Mouse (Mus musculus) midbrain, embryonic 14.5 days (tissue): ENCODE measurements around the gene Vps37c. TPM values are rescaled to one million over a fixed set of nuclear protein-coding genes. Genes with fewer than 3 reads are reported as not detected.

Experiments
- ATAC-seq: fragments of 200-750 bp; cut with Nextera tagmentation; 2 replicates; pipeline ENCODE4 v1.8.0; 2017; ENCODE audit warnings: moderate number of reproducible peaks, moderate library complexity; ENCODE audit not compliant: low FRiP score, low TSS enrichment
- DNase-seq: peaks from one replicate; pipeline ENCODE4 v3.0.0-alpha.2; 2015
- H3K27ac ChIP-seq: fragments of 300-500 bp; sonication (generic); replicated peaks from 2 replicates; pipeline ENCODE4 v1.5.1; 2014; ENCODE audit warnings: mild to moderate bottlenecking, low read depth, low read length, moderate library complexity
- H3K27me3 ChIP-seq: fragments of 300-500 bp; sonication (generic); 2 replicates; pipeline ENCODE4 v1.6.1; 2014; ENCODE audit warnings: low read length, control low read depth, mixed read lengths; ENCODE audit not compliant: control insufficient read depth, insufficient read depth
- H3K36me3 ChIP-seq: fragments of 300-500 bp; sonication (generic); 2 replicates; pipeline ENCODE4 v1.6.1; 2014; ENCODE audit warnings: low read length, control low read depth; ENCODE audit not compliant: control insufficient read depth, insufficient read depth
- H3K4me1 ChIP-seq: fragments of 300-500 bp; sonication (generic); 2 replicates; pipeline ENCODE4 v1.6.1; 2014; ENCODE audit warnings: mild to moderate bottlenecking, antibody characterized with exemption, low read length, control low read depth; ENCODE audit not compliant: control insufficient read depth, insufficient read depth
- H3K4me2 ChIP-seq: fragments of 300-500 bp; sonication (generic); 2 replicates; pipeline ENCODE4 v1.6.1; 2014; ENCODE audit warnings: mild to moderate bottlenecking, low read length, moderate library complexity
- H3K4me3 ChIP-seq: fragments of 300-500 bp; sonication (generic); replicated peaks from 2 replicates; pipeline ENCODE4 v1.5.1; 2014; ENCODE audit warnings: low read depth, low read length
- H3K9ac ChIP-seq: fragments of 300-500 bp; sonication (generic); replicated peaks from 2 replicates; pipeline ENCODE4 v1.6.1; 2014; ENCODE audit warnings: mild to moderate bottlenecking, low read length, moderate library complexity
- H3K9me3 ChIP-seq: fragments of 300-500 bp; sonication (generic); 2 replicates; pipeline ENCODE4 v1.6.1; 2016; ENCODE audit warnings: low read length, control low read depth, mixed read lengths; ENCODE audit not compliant: control insufficient read depth
- WGBS: fragments of 180-500 bp; shearing (Covaris S2); extraction: QIAGEN DNeasy Blood & Tissue Kit; methylation state at CpG from one replicate; pipeline ENCODE4 v1.1.7; 2014; 5-methylcytosine and 5-hydroxymethylcytosine counted together
- polyA plus RNA-seq: library from polyadenylated mRNA; unstranded; fragments of >200 nt; fragmentation: Nextera tagmentation; extraction: Ambion mirVana; gene quantifications from 2 replicates; pipeline ENCODE4 v1.2.1, GENCODE M21; 2014

The Vps37c gene
- polyA plus RNA-seq, 1 experiment from 2014 or later, result 32.1 TPM

DNA sequence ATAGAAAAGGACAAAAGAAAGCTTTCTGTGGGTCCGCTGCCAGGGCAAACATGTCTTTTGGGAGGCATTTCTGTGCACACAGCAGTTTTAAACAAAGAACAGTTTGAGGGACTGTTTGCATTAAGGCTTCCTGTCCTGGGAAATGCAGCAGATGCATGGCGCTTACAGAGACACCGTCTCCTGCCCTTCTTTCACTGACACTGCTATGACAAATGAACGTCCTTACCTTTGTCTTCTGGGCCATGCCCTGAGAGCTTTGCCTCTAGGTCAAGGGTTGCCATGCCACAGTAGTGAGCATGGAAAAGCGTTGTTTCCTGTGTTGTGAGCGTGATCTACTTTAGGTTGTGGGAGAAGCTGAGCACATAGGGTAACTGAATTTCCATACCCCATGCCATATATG is 70.2 kb downstream of the Vps37c start:
- DNase-seq, result no peak
- no peak overlapping the region for H3K4me3 ChIP-seq
- 74% methylated on average over 6 of the region's 6 CpGs for WGBS

DNA sequence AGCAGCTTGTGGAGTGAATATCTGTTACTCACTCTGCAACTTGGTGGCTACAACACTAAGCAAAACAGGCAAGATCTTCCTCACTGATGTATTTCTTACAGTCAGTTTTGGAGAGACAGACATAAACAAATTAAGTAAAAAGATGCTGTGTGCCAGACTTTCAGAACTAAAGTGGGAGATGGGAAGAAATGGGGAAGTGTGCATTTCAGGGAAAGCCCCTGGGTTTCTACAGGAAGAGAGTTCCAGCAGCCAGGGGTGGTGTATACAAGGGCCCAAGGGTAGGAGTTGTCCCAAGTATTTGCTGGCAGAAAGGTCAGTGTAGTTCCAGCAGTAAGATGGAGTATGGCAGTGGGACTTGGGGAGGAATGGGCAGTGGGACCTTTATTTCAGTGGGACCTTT is 71.0 kb downstream of the Vps37c start:
- Histone ChIP-seq H3K4me3 (no peak overlapping the region), H3K36me3 (no peaks in the 10 kb centered on the region), H3K27ac (no peak overlapping the region), H3K27me3 (no peaks in the 10 kb centered on the region), H3K4me1 (no peaks in the 10 kb centered on the region), H3K9ac (no peak overlapping the region), H3K9me3 (no peaks in the 10 kb centered on the region), H3K4me2 (no peak overlapping the region)
- DNase-seq (no peak), ATAC-seq (no peak)

More for the DNA sequence above, 70.2 kb downstream of the Vps37c start:
- Histone ChIP-seq H3K27me3 (no peaks in the 10 kb centered on the region), H3K9me3 (no peaks in the 10 kb centered on the region), H3K27ac (no peak overlapping the region), H3K4me1 (no peaks in the 10 kb centered on the region), H3K9ac (no peak overlapping the region), H3K36me3 (no peaks in the 10 kb centered on the region), H3K4me2 (no peak overlapping the region)
- no peak for ATAC-seq

DNA sequence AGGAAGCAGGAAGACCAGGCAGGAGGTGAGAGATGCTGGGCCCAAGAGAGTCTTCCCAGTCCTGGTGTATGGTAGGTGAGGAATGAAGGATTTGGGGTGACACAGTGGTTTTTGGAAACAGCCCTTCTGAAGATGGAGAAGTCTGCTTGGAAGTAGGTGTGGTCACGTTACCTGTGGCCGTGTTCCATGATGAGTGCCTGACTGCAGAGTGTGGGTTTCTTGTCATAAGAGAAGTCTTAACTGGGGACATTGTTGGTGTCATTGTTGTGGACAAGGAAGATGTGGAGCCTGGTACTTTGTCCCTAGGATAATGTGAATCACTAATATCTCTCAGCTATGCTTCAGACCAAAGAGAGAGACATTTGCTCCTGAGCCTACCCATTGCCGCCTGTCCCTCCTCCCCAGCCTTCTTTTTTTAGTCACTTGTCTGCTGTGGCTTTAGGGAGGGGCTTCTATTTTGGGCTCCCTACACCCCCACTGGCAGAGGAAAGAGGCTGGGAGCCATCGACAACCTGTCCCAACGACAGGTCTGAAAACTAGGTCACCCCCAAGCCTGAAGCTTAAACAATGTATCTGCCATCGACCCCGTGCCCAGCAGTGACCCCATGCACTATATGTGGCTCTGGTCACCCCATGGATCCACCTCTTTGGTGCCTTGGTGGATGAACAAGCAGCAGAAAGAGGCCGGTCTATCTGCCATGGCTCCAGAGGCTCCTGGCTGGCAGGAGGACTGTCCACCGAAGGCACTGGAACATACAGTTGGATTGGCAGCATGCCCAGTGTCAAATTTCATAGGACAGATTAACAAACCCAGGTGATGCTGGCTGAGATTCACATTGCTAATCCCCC is 71.7 kb downstream of the Vps37c start:
- Histone ChIP-seq H3K9ac (no peak overlapping the region), H3K27me3 (no peaks in the 10 kb centered on the region), H3K4me1 (no peaks in the 10 kb centered on the region), H3K4me2 (no peak overlapping the region), H3K27ac (no peak overlapping the region), H3K36me3 (no peaks in the 10 kb centered on the region), H3K4me3 (no peak overlapping the region), H3K9me3 (no peaks in the 10 kb centered on the region)
- WGBS, result 88% methylated on average over 9 of the region's 9 CpGs
- ATAC-seq (no peak), DNase-seq (no peak)

DNA sequence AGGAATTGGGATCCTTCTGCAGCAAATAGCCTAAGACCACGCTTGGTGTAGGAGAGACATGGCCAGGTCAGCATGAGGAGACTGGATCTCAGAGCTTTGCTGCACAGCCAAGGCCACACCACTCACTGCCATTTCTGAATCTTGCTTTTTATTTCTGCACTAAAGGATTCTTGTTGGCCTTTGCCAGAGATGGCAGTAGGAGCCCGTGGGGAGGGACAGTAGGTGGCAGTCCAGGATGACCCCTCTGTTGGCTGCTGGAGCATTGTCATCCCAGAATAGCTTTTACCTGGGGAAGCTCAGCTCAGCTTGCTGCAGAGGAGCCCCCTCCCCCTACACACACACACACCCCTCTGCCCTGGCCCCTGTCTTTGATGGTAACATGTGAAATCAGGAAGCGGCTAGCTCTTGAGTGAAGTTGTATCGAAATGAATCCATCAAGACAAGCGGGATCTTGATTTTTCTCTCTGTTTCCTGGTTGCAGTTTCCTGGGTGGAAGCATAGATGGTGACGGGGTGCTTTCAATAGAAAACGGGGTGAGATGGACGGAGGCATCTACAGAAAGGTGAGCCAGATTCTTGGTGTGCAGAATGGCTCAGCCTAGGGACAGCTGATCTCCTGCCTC is 73.4 kb downstream of the Vps37c start:
- Histone ChIP-seq H3K36me3 (no peaks in the 10 kb centered on the region), H3K4me1 (no peaks in the 10 kb centered on the region), H3K9ac (no peak overlapping the region), H3K4me3 (no peak overlapping the region), H3K27me3 (no peaks in the 10 kb centered on the region), H3K4me2 (no peak overlapping the region), H3K27ac (no peak overlapping the region), H3K9me3 (no peaks in the 10 kb centered on the region)
- WGBS, result 89% methylated on average over 8 of the region's 8 CpGs
- no peak for DNase-seq
- no peak for ATAC-seq

DNA sequence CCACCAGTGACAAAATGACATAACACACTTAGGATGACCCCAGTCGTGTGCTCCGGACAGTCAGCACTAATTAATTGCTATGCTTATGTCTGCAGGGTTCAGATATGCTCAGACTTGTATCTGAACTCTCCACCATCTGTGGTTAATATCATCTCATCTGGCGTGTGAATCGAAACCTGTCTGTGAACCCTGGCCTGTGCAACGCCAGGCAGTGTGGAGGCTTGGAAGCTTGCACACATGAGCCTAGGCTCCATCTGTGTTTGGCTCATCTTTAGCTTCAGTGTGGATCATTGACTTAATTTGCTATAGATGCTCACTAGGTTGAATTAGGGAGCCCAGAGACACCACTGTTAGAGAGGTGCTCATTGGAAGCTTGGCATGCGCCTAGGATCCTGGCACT is 73.9 kb downstream of the Vps37c start:
- no peak for ATAC-seq
- no peaks in the 10 kb centered on the region for H3K36me3 ChIP-seq

DNA sequence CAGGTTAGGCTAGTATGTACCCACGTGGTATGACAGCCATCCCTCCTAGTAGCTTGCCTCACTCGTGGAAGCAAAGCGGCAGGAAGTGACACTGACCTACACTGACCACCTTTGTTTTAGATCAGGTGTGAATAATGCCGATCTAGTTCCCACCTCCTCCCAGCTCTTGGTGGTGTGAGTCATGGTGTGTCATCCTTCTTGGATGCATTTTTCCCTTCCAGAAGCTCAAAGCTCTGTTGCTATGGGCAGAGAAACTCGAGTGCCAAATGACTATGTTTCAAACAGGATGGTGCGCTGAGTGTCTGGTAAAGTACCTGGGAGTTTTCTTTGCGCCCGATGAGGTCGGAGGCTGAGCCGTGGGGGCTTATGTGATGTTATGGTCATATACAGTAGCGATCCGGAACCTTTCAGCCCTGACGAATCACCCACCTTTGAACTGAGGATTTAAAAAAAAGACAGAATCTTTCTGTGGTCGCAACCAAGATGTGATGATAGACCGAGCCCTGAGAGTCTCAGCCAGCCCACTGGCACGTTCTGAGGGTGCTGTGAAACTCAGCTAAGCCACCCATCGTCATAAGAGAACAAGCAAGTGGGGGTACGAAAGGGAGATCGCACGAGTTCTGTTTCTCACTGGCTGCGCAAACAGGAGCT is 75.0 kb downstream of the Vps37c start:
- Histone ChIP-seq H3K9me3 (no peaks in the 10 kb centered on the region), H3K4me1 (peaks cover 1% of the 10 kb centered on the region), H3K27ac (no peak overlapping the region), H3K9ac (no peak overlapping the region), H3K36me3 (no peaks in the 10 kb centered on the region), H3K4me3 (no peak overlapping the region), H3K4me2 (no peak overlapping the region), H3K27me3 (no peaks in the 10 kb centered on the region)
- no peak for DNase-seq
- no peak for ATAC-seq
- 87% methylated on average over 21 of the region's 21 CpGs for WGBS

More for the DNA sequence above, 73.9 kb downstream of the Vps37c start:
- 88% methylated on average over 6 of the region's 6 CpGs for WGBS
- Histone ChIP-seq H3K9ac (no peak overlapping the region), H3K27me3 (no peaks in the 10 kb centered on the region), H3K27ac (no peak overlapping the region), H3K4me1 (no peaks in the 10 kb centered on the region), H3K4me2 (no peak overlapping the region), H3K9me3 (no peaks in the 10 kb centered on the region), H3K4me3 (no peak overlapping the region)
- DNase-seq, result no peak

Other genes starting within 250 kb of the Vps37c start
- 0.91 and 1.1 TPM in 2 replicates for gene Lrrc10b, start 231.3 kb upstream of the Vps37c start, polyA plus RNA-seq
- gene Ppp1r32, start 205.8 kb upstream of the Vps37c start, polyA plus RNA-seq, result 1.4 and 1.6 TPM in 2 replicates
- 52.9 and 66.0 TPM in 2 replicates for gene Cpsf7, start 163.5 kb upstream of the Vps37c start, polyA plus RNA-seq
- 67.6 and 69.6 TPM in 2 replicates for gene Sdhaf2, start 162.6 kb upstream of the Vps37c start, polyA plus RNA-seq
- 60.0 and 65.8 TPM in 2 replicates for gene Tmem216, start 132.5 kb upstream of the Vps37c start, polyA plus RNA-seq
- gene Cyb561a3, start 111.6 kb upstream of the Vps37c start, polyA plus RNA-seq, result 17.8 and 20.5 TPM in 2 replicates
- 42.1 and 44.3 TPM in 2 replicates for gene Tmem138, start 111.4 kb upstream of the Vps37c start, polyA plus RNA-seq
- 208 and 247 TPM in 2 replicates for gene Ddb1, start 83.4 kb upstream of the Vps37c start, polyA plus RNA-seq
- 27.5 and 29.1 TPM in 2 replicates for gene Tkfc, start 83.1 kb upstream of the Vps37c start, polyA plus RNA-seq
- gene Vwce, start 54.5 kb upstream of the Vps37c start, polyA plus RNA-seq, result 0.53 and 0.83 TPM in 2 replicates
- gene Pga5, start 10.7 kb upstream of the Vps37c start, polyA plus RNA-seq, result not detected in 2 replicates
- gene Cd5, start 50.3 kb downstream of the Vps37c start, polyA plus RNA-seq, result 0.16 and 0.25 TPM in 2 replicates
- not detected in 2 replicates for gene Cd6, start 141.3 kb downstream of the Vps37c start, polyA plus RNA-seq
- 0.20 and 0.54 TPM in 2 replicates for gene Slc15a3, start 151.0 kb downstream of the Vps37c start, polyA plus RNA-seq
- 183 and 191 TPM in 2 replicates for gene Tmem132a, start 181.2 kb downstream of the Vps37c start, polyA plus RNA-seq
- 35.8 and 41.2 TPM in 2 replicates for gene Tmem109, start 193.3 kb downstream of the Vps37c start, polyA plus RNA-seq
- 39.2 and 69.0 TPM in 2 replicates for gene Prpf19, start 206.5 kb downstream of the Vps37c start, polyA plus RNA-seq
- 0.33 and 0.38 TPM in 2 replicates for gene Zp1, start 231.9 kb downstream of the Vps37c start, polyA plus RNA-seq
- gene Ptgdr2, start 248.4 kb downstream of the Vps37c start, polyA plus RNA-seq, result 0.16 and 0.18 TPM in 2 replicates